Mouse (Mus musculus) spleen, postnatal 4 days (tissue): ENCODE measurements around the gene Kcnc3.

Source experiments
- DNase-seq, 2 experiments: peaks; one replicate each; pipeline ENCODE4 v3.0.0; 2022; ENCODE audit warnings: low spot score in 2 of 2

Kcnc3 gene

DNA sequence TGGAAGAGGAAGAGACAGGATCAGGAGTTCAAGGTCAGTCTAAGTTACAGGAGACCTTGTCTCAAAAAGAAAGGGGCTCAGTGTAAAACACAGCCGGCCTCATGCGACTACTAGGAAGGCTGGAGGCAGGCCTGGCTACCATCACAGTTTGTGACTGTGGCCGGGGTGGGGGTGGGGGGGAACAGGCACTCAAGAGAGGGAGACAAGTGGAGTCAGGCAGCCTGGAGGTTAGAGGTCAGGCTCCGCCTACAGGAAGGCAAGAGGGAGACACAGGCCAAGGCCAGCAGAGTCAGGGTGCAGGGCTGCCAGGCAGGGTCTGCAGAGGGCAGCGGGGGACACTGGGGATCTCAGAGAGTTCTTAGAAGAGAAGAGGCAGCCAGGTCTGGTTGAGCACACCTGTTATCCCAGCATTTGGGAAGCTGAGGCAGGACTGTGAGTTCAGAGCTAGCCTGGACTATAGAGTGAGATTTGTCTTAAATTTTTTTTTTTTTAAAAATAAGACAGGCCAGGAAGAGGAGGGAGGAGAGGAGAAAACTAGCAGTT is 6.6 kb downstream of the Kcnc3 start:
- DNase-seq, result no peak

DNA sequence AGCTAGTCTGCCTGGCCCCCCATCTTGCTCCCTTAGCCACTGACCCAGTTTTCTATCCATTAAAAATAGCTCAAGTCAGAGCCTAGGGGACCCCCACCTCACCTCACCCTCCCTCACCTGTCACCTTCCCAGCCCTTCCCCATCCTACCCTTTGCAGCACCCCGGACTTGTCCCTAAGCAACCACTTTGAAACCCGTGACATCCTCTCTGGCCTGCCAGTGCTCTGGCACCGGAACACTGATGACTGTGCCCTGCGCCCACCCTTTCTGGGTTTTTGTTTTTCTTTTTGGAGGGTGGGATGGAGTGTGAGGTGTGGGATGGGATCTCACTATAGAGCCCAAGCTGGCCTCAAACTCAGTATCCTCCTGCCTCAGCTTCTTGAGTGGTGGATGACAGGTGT is 7.2 kb downstream of the Kcnc3 start:
- DNase-seq, result no peak

DNA sequence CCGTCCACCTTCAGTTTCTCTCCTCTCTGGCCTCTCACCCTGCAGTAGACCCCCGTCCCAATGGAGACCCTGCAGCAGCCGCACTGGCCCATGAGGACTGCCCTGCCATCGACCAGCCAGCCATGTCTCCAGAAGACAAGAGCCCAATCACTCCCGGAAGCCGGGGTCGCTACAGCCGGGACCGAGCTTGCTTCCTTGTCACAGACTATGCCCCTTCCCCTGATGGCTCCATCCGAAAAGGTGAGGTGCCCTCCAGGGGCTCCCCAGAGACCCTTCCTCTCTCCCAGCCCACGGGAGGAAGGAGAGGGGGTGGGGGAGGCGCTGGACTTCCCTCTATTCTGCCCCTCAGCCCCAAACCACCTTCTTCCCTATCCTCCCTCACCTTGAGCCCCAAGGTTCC is 7.9 kb downstream of the Kcnc3 start:
- DNase-seq, result no peak

DNA sequence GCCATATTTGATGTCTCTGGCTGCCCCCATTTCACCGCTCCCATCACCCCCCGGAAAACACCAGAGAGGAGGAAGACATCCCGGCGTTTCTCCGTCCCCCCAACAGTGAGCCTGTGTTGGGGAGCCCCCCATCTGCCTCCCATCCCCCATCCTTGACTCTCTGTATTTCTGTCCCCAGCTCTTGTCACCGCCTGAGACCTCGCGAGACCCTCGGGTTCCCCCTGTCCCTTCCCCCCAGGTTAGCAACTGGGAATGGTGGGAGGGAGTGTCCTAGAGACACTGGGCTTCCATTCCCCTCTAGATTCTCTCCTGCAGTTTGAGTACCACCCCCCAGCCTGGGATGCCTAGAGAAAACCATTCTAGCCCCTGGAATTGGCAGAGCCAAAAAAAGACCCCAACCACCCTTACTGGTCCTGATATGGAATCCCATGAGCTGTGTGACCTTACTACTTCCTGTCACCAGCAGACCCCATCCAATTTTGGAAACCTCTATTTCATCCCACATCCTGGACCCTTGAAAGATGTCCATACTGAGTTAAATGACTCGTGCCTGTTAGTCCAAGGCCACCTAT is 10.3 kb downstream of the Kcnc3 start:
- DNase-seq, result no peak

DNA sequence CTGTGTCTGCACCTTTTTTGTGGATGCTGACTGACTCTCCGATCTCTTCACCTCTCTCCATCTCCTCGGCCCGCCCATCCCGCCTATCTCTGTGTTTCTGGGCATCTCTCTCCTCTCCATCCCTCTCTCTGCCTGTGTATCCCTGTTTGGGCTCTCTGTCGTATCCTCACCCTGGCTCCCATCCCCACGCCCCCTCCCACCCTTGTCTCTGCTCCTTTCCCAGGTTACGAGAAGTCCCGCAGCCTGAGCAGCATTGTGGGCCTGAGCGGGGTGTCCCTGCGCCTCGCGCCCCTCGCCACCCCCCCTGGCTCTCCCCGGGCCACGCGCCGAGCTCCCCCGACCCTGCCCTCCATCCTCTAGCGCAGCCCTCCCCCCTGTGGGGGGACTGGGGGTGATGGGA is 11.2 kb downstream of the Kcnc3 start:
- no peak for DNase-seq

DNA sequence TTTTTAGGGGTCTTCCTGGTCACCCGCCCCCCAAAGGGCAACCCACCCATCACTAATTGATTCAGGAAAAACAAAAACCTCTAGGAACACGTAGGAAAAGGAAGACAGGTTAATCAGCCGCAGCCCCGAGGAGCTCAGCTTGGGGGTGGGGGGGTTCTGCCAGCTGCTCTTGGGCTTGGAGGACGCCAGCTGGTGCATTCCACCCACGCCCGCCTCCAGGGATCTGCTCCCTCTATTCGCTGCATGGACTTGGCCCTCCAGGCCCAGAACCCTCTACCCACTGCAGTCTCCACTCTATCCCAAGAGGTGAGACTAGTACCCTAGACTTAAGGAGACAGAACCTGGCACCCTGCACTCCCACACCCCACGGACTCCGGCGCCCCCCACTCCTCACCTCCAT is 12.0 kb downstream of the Kcnc3 start:
- DNase-seq, result no peak

DNA sequence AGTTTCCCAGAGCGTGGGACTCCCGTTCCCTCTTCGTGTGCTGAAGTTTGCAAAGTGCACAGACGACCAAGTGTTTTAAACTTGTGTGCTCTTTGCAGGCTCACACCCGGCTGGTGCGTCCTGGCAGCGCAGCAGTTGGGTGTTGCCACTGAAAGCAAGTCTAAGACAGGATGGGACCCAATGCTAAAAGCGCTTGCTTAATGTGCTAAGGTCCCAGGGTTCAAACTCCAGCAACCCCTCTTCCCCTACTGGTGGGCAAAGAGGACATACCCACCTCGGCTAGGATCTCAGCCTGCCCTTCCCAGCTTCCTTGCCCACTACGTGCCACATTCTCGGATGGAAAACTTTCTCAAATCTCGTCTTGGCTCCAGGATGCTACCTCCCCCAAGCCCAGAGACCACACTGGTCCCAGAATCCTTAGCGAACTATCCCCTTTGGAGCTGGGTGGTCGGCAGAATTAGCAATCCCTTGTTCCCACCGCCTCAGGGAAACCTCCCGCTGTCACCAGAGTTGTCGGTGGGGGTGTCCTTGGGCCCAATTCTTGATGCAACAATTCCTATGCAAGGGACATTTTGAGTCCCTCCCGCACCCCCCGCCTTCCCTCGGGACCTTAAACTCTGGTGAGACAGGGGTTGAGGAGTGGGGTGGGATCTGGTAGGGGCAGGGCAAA is 12.9 kb downstream of the Kcnc3 start:
- DNase-seq, result no peak

DNA sequence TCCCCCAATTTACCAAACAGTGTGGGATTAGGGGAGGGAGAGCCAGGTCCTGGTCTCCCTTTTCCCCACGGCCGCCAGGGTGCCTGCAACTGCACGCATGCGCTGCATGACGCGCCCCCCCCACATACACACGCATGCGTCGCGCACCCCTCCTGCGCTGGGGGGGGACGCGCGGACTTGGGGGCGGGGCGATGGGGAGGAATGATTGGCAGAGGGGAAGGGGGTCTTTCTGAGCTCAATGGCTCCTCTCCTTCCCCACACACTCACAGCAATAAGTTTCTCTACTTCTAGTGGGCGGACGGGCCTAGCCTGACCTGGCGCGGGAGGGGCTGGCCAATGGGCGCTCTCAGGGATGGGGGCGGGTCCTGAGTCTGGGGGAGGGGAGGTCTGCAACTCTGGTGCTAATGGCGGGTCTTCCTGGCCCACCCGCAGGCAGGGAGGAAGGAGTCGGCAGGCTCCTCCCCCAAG is 13.7 kb downstream of the Kcnc3 start:
- no peak for DNase-seq

DNA sequence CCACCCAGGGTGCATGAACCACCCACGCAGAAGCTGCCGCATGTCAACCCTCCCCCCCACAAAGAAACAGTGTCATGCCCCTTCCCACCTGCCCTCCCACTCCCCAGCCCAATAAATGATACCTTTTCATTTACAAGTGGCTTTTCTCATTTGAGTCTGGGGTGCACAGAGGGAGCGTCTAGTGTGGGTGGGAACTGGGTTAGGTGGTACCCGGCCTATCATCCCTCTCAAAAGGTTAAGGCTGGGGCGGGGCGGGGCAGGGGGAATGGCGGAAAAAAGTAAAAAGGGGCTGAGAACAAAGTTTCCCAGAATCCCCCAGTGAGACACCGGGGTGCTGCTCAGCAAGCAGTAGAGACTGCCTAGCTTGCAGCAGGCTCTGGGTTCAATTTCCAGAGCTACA is 14.2 kb downstream of the Kcnc3 start:
- DNase-seq, result no peak

DNA sequence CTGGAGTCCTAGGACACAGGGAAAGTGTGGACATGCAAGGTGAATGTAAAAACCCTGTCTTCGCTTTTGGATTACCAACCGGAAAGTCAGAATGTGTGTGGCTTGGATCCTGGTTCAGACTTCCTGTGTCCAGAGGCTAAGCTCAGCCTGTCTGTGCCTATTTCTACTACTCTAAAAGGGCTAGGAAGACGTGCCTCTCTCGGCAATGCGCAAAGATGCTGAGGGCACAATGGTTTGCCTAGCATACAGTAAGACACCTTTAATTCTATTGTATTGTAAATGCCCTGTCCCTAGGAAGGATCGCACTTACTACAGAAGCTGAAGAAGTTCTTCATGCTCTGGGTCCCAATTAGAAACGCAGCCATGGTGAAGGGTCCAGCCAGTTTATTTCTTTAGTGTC is 15.0 kb downstream of the Kcnc3 start:
- DNase-seq, result no peak

DNA sequence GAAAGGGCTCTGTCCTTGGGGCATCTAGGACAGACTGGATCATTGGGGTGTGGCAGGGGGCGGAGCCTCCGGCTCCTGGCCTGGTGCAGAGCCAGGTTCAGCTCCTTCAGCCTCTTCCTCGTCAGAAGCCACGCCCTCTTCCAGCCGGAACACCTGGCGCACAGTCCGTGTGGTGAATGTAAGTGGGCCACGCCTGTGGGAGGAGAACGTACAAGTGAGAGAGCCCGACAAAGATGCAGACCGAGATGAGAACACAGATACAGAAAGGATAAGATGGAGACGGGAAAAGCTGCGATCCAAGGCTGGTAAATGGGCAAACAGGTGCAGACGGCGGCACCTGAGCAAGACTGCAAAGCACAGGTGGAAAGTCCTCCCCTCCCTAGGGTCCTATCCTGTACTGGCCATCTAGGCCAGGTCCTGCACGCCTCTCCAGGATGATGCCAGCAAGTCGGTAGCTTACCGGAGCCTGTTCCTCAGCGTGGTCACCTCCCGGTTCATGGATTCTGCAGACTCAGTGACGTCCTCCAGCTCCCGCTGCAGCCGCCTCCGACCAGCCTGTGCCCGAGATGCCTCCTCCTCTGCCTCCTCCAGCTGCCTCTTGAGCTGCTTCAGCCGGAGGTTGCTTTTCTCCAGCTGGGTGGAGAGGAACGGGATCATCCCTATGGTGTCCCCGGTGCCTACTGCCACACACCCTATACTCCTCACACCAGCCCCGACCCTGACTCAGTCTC is 15.9 kb downstream of the Kcnc3 start:
- DNase-seq, result no peak

DNA sequence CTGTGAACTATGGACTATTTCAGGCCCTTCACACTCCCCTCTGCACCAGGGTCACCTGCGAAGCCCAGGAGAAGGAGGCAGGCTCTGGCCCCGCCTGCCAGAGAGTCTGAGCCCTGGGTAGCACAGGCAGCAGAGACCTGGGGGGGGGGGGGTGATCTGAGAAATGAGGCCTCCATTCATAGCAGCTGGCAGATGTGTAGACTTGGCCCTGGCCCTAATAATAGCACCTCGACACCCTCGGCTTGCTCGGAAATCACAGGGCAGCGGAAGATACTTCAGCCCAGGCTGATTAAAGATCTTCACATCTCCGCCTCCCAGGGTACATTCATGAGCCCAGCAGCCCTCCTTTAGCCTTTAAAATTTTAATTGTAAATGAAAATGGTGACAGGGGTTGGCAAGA is 21.7 kb downstream of the Kcnc3 start:
- no peak for DNase-seq

DNA sequence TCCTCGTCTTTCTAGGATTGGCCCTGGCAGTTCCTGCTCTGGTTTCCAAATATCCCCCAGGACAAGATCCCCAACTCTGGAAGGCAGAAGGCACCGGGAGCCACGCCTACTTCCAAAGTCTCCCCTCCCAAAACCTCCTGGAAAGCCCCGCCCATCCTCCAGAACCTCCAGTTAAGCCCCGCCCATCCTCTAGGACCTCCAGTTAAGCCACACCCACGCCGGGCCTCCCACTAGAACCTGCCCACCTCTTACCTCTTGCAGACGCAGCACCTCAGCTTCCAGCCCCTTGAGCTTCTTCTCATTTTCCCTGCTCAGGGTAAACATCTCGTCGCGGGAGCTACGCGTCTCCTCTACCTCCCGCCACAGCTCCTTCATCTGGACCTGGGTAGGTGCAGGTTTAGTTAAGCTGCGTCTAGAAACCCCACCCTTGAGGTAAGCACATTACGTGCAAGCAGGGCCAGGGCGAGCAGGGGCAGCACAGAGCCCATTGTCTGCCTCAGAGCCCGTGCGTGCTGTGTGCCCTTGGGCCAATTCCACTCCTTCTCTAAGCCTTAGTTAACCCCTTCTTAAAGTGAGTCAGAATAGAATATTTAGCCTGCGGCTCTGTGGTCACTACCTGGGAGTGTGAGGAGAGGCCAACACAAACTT is 23.7 kb downstream of the Kcnc3 start:
- DNase-seq, result no peak

DNA sequence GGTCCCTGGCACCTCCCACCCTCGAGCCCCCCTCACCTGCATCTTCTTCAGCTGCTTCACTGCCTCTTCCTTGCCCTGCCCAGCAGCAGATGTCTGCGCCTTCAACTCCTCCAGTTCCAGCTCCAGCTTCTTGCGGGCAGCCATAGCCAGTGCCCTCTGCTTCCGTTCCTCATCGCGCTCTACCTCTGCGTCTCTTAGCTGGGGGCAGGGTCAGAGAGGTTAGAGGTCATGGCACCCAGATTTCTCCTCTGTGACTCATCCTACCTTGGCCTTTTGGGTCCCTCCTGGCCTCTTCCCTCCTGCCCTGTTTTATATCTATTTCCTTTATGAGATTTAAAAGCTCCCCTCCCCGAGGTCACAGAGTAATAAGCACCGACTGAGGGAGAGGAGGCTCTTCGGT is 24.8 kb downstream of the Kcnc3 start:
- no peak for DNase-seq

DNA sequence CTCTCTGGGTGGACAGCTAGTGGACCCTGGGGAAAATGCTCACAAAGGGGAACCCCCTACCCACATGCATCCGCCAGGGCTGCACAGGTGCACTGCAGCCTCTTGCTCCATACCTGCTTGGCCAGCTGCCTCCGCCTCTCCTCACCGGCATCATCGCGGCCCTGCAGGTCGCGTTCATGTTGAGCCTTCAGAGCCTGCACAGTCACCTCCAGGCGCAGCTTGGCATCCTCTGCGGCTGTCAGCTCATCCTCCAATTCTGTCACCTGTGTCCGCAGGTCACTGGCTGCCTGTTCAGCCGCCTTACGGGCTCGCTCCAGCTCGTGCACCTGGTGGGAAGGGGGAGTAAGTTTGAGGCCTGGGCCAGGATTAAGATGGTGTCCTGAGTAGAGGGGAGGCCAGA is 25.5 kb downstream of the Kcnc3 start:
- no peak for DNase-seq

DNA sequence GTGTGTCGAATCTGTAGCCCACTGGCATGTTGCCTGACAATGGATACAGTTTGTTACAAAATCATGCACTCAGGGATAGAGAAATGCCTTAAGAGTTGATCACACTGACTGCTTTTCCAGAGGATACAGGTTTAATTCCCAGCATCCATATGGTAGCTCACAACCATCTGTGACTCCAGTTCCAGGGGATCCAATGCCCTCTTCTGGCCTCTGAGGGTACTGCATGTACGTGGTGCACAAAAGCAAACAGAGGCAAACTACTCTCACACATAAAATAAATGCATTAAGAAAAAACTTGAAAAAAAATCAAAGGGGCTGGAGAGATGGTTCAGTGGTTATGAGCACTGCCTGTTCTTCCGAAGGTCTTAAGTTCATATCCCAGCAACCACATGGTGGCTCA is 26.6 kb downstream of the Kcnc3 start:
- DNase-seq, result no peak

DNA sequence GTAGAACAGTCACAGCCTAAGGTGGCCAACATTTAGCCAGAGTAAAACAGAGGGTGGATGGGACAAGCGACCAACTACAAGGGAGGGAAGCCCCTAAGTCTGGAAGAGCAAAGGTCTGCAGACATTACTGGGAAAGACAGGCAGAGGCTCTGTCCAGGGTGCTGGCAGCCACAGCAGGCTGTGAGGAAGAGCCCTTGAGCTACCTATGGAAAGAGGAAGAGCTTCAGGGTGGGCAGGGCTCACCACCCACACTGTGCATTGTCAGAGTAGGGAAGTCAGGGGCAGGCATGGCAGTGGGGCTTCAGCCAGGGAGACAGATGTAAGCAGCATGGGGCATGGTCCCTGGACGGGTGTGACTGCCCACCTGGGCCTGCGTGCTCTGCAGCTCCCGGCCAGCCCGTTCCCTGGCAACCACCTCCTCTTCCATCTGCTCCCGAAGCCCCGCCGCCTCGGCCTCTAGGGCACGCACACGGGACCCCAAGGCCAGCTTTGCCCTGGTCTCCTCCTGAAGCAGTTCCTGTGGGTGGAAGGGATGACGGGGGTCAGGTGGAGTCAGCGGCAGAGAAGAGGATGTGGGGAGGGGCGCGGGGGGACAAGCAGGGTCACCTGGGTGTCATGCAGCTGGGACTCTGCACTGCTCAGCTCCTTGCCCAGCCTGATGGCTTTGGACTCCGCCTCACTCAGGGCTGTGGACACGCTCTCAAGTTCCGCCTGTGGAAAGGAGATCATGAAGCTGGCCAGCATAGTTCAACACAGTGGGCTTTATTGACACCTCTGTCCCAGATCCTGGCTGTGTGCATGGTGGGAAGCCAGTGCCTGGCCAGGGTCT is 33.5 kb downstream of the Kcnc3 start:
- DNase-seq, result no peak

DNA sequence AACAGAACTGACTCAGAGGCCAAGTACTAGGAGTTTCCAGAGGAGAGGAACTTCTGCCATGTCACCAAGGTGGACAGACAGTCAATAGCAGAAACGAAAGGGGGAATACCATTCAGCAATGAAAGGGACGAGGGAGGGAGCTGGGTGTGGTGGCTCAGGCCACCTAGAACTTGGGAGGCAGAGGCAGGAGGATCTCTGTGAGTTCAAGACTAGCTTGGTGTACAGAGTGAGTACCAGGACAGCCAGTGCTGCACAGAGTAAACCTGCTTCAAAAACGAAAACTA is 34.0 kb downstream of the Kcnc3 start:
- no peak for DNase-seq

DNA sequence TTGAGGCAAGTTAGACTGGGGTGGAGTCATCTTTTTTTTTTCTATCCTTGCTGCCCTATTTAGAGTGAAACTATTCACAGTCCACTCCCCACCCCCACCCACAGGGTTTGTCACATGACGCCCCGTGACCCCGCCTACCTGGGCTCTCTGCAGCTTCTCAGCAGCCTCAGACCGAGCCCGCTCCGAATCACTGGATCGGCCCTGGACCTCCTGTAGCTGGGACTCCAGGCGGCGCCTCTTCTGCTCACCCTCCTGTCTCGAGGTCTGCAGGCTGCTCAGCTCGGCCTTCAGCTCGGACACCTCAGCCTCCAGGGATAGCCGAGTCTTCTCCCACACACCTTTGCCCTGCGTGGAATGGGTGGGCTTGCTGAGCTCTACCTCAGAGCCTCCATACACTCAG is 34.4 kb downstream of the Kcnc3 start:
- DNase-seq, result no peak

DNA sequence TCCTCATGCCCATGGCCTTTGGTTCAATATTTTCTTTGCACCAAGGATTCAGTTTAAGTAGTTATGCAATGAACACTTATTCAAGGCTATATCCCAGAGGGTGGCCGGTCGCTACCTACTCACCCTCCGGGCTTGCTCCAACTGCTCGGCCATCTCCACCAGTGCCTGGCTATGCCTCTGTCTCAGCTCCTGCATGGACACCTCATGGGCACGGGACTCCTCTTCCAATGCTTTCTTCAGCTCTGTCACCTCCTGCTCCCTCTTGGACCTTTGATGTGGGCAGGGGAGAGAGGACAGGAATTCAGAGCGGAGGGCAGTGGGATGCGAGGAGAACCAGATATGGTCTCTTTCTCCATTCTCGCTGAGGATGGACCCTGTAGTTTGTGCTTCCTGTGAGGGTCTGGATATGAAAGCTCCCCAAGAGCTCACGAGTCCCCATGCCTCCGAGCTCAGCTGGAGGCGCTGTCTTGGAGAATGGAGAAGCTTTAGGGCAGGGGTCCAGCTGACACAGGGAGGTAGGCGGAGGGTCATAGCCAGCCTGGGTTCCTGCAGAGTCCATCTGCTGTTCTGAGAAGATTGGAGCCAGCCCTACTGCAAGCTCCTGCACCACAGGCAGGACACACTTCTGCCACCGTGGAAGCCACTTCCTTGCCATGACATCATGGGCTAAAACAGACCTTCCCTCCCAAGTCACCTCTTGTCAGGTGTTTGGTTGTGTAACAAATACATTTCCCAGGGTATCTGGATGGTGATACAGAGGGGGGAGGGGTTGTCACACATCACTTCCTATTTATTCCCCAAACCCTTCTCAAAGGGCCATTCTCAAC is 35.0 kb downstream of the Kcnc3 start:
- DNase-seq, result no peak

DNA sequence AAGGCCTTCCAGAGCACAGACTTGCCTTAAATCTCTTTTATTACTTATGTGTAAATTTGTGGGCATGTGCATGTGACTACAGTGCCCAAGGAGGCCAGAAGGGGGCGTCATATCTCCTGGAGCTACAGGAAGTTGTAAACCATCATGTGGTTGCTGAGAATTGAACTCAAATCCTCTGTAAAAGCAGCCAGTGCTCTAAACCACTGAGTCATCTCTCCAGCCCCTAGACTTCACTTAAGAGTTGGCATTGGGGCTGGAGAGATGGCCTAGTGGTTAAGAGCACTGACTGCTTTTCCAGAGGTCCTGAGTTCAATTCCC is 35.6 kb downstream of the Kcnc3 start:
- DNase-seq, result no peak
